Mouse (Mus musculus) intestine, postnatal 0 days (tissue): ENCODE measurements around the gene Cemip. TPM values are rescaled to one million over a fixed set of nuclear protein-coding genes. Genes with fewer than 3 reads are reported as not detected.
A peak's percentile ranks its signal among the peaks of the same experiment; 100 is the strongest.
"Not testable (repeated sequence)": the region's sequence is repeated elsewhere in the genome, so short reads cannot be mapped to it uniquely, and the experiment has no call there.

Experiments
- ATAC-seq: fragments of 200-750 bp; cut with Nextera tagmentation; 2 replicates; pipeline ENCODE4 v1.8.0; 2017; ENCODE audit warnings: mild to moderate bottlenecking, moderate TSS enrichment, moderate library complexity
- H3K27ac ChIP-seq: fragments of 300-500 bp; sonication (generic); 2 replicates; pipeline ENCODE4 v1.5.1; 2014; ENCODE audit warnings: mild to moderate bottlenecking, low read depth, low read length, moderate library complexity
- H3K27me3 ChIP-seq: fragments of 300-500 bp; sonication (generic); replicated peaks from 2 replicates; pipeline ENCODE4 v1.6.1; 2014; ENCODE audit warnings: low read length, mixed read lengths; ENCODE audit not compliant: control insufficient read depth, insufficient read depth
- H3K36me3 ChIP-seq: fragments of 300-500 bp; sonication (generic); 2 replicates; pipeline ENCODE4 v1.6.1; 2014; ENCODE audit warnings: mild to moderate bottlenecking, moderate library complexity; ENCODE audit not compliant: control insufficient read depth, insufficient read depth
- H3K4me1 ChIP-seq: fragments of 300-500 bp; sonication (generic); replicated peaks from 2 replicates; pipeline ENCODE4 v1.6.1; 2014; ENCODE audit warnings: antibody characterized with exemption, low read length, mixed read lengths; ENCODE audit not compliant: control insufficient read depth, insufficient read depth
- H3K4me2 ChIP-seq: fragments of 300-500 bp; sonication (generic); replicated peaks from 2 replicates; pipeline ENCODE4 v1.6.1; 2014; ENCODE audit warnings: low read depth, mild to moderate bottlenecking, moderate library complexity
- H3K4me3 ChIP-seq: fragments of 300-500 bp; sonication (generic); 2 replicates; pipeline ENCODE4 v1.5.1; 2014; ENCODE audit warnings: low read depth, low read length
- H3K9ac ChIP-seq: fragments of 300-500 bp; sonication (generic); 2 replicates; pipeline ENCODE4 v1.6.1; 2014; ENCODE audit warnings: mild to moderate bottlenecking, low read depth, low read length
- H3K9me3 ChIP-seq: fragments of 300-500 bp; sonication (generic); 2 replicates; pipeline ENCODE4 v1.6.1; 2016; ENCODE audit warnings: mixed run types; ENCODE audit not compliant: control insufficient read depth
- CTCF ChIP-seq: sonication (generic); IDR thresholded peaks from 2 replicates; pipeline ENCODE4 v1.5.1; 2016; ENCODE audit warnings: low read depth, mild to moderate bottlenecking, control low read depth, antibody characterized with exemption, moderate library complexity
- WGBS: fragments of 180-500 bp; shearing (Covaris S2); extraction: QIAGEN DNeasy Blood & Tissue Kit; methylation state at CpG from one replicate; pipeline ENCODE4 v1.1.7; 2014; 5-methylcytosine and 5-hydroxymethylcytosine counted together
- polyA plus RNA-seq: library from polyadenylated mRNA; unstranded; fragments of >200 nt; fragmentation: Nextera tagmentation; extraction: Ambion mirVana; gene quantifications from 2 replicates; pipeline ENCODE4 v1.2.1, GENCODE M21; 2015

The Cemip gene
- polyA plus RNA-seq, 1 experiment from 2014 or later = 0.53 TPM

DNA sequence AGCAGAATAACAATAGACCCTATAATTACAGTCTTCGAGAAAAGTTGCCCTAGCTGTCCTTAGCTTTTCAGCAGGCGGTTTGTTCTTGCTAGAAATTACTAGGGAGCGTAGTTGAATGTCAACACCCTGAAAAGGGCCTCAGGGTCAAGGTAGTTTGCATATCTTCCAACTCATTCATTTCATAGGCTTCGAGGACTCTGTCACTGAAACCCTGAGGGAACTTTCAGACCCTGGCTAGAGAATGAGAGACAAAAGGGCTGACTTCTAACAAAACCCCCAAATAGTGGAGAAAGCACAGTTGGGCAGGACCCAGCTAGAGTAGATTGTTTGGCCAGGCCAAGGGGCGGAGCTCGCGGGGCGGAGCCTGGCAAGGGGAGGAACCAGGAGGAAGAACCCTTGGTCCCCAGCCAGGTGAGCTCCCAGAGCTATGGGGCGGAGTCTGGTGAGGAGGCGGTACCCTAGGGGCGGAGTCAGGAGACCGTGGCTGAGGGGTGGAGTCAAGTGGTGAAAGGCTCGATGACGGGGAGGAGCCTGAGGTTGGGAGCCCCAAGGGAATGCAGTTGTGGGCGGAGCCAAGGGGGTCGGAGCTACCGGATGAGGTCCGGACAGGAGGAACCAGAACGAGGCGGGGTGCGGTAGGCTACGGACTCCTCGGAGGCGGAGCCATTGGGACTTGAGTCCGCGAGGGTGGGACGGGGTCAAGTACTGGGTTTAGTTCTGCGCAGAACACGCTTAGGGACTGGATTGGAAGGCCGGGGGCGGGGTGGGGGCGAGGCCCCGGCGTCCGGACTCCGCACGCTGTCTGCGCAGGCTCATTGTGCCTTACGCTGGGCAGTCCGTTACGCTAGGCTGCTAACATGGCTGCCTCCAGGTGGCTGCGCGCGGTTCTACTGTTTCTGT is 194.6 kb downstream of the Cemip start:
- peak; percentile 97 for ATAC-seq
- TF ChIP-seq CTCF = peak; percentile 64
- no peaks in the 10 kb centered on the region for H3K9me3 ChIP-seq
- H3K27ac ChIP-seq = peak overlapping the region; percentile 77
- H3K27me3 ChIP-seq = no peaks in the 10 kb centered on the region
- H3K36me3 ChIP-seq = peaks cover 7% of the 10 kb centered on the region
- peak overlapping the region; percentile 78 for H3K4me2 ChIP-seq
- peaks cover 3% of the 10 kb centered on the region; the same call in 1 of the 2 replicates for H3K4me1 ChIP-seq
- H3K4me3 ChIP-seq = peak overlapping the region; percentile 87
- WGBS = 2% methylated on average over 44 of the region's 44 CpGs
- peak overlapping the region; percentile 71 for H3K9ac ChIP-seq

DNA sequence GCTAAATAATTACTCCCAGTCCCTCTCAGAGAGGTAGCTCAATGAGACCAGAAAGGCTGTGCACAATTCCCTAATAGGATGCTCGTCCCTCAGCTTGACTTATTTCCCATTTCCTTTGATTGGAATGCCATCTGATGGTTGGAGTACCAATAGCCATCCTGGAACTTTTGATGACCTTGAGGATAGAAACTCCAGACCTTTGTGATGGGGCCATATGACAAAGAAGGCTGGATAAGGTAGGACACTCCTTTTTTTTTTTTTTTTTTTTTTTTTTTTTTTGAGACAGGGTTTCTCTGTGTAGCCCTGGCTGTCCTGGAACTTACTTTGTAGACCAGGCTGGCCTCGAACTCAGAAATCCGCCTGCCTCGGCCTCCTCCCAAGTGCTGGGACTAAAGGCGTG is 196.4 kb downstream of the Cemip start:
- H3K27me3 ChIP-seq, H3K4me2 ChIP-seq, H3K27ac ChIP-seq, H3K9me3 ChIP-seq, ATAC-seq, H3K4me1 ChIP-seq, H3K9ac ChIP-seq, H3K4me3 ChIP-seq, H3K36me3 ChIP-seq: not testable (repeated sequence)
- 89% methylated on average over 5 of the region's 5 CpGs for WGBS

DNA sequence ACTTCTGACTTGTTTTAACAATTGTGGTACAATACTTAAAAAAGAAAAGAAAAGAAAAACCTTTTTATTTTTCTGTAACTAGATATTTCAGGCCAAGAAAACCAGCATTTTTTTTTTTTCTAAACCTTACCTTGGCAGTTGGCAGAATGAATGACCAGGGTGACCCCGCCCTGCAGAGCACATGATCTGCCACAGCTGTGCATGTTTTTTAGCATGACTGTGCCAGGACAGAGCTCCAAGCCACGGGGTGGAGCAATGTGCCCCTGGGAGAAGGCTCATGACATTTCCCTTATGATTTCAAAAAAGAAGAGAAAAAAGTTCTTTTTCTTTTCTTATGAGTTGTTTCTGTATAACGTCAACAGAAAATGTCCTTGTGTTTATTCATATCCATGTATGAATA is 196.9 kb downstream of the Cemip start:
- no peaks in the 10 kb centered on the region for H3K27me3 ChIP-seq
- no peak overlapping the region for H3K4me2 ChIP-seq
- TF ChIP-seq CTCF = no peak
- no peak overlapping the region for H3K4me3 ChIP-seq
- no peak for ATAC-seq
- no peak overlapping the region for H3K9ac ChIP-seq
- no peak overlapping the region for H3K27ac ChIP-seq
- WGBS = 47% methylated on average over 3 of the region's 3 CpGs
- H3K9me3 ChIP-seq = no peaks in the 10 kb centered on the region
- H3K36me3 ChIP-seq = no peaks in the 10 kb centered on the region
- H3K4me1 ChIP-seq = peaks cover 8% of the 10 kb centered on the region

DNA sequence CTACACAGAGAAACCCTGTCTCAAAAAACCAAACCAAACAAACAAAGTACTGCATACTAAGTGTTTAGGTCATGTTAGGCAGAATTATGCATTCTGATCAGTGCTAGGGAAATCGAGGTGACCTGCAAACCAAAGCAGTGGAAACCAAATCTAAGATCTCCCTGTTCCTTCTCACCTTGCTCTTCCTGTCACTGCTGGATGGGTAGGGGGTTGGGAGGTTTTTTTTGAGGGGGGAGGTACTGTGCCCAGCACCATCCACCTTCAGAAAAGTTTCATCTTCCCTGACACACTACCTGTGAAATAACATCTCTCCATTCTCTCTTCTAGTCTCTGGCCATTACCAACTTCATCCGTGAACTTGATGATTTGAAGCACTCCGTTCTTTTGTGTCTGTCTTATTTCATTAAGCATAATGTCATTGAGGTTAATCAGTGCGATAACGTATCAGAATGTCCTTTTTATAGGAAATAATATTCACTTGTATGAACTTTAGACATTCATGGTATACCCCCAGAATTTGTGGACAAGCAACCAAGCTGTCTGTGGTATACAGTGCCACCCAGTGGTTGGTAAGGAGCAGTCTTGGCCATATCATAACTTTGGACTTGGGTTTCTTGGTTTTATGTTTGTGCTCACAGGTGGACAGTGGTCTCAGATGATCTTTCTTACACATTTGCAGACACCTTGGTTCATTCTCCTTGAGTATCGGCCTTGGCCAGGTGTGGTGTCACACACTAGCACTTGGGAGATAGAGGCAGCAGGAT is 199.8 kb downstream of the Cemip start:
- Histone ChIP-seq H3K9me3 (no peaks in the 10 kb centered on the region), H3K4me1 (peaks cover 16% of the 10 kb centered on the region), H3K4me2 (no peak overlapping the region), H3K27ac (no peak overlapping the region), H3K4me3 (no peak overlapping the region), H3K27me3 (no peaks in the 10 kb centered on the region), H3K9ac (no peak overlapping the region), H3K36me3 (peaks cover 8% of the 10 kb centered on the region; the same call in 1 of the 2 replicates)
- no peak for ATAC-seq
- 91% methylated on average over 6 of the region's 6 CpGs for WGBS
- peak; percentile 82 for TF ChIP-seq CTCF

DNA sequence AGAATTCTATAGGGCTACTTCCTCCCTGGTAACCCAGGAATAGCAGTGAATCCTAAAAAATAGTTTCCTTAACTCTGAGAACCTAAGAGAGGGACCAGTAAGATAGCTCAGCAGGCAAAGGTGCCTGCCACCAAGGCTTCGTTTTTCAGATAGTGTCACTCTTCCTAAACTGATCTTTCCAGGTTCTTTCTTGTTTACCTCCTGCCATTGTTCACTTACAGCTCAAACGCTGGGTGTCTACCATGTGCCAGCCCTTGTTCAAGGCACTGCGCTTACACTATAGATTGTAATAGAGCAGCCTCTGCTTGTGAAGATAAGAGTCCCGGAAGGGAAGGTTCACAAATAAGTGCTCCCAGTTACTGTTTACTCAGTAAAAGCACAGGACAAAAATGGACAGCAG is 200.5 kb downstream of the Cemip start:
- H3K27ac ChIP-seq = peak overlapping the region; percentile 99
- TF ChIP-seq CTCF = no peak

DNA sequence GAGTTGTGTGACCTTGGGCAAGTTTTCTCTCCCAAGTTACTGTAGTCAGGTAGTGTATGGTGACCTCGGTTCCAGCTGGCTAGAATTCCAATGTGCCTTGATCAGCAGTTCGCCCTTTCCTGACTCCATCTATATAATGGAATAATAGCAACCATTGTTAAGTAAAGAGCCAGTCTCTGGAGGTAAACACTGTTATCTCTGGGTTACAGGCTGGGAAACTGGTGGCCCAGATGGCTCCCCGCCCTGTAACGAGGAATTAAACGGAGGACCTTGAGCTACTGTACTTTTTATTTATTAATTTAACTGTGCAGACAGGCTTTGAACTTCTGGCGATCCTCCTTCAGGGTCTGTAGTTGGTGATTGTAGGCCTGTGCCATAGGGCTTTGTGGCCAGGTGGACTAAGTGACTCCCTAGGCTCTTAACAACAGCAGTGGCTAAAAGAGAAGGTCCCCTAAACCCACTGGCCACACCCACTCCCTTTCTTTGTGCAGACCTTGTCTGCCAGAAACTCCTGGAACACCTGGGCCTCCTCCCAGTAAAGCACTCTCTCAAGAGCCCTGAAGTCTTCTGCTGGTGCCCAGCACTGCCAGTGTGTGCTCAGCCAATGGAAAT is 201.3 kb downstream of the Cemip start:
- WGBS = 19% methylated on average over 6 of the region's 6 CpGs
- ATAC-seq = peak; percentile 26
- peaks cover 8% of the 10 kb centered on the region; the same call in 1 of the 2 replicates for H3K36me3 ChIP-seq
- no peak for TF ChIP-seq CTCF
- H3K27ac ChIP-seq = peak overlapping the region; percentile 99
- H3K4me2 ChIP-seq = peak overlapping the region; percentile 95
- H3K9ac ChIP-seq = peak overlapping the region; percentile 94
- no peaks in the 10 kb centered on the region for H3K27me3 ChIP-seq
- peak overlapping the region; percentile 75 for H3K4me3 ChIP-seq
- no peaks in the 10 kb centered on the region for H3K9me3 ChIP-seq
- H3K4me1 ChIP-seq = peaks cover 13% of the 10 kb centered on the region

More for the DNA sequence above, 200.5 kb downstream of the Cemip start:
- H3K27me3 ChIP-seq = no peaks in the 10 kb centered on the region
- peaks cover 8% of the 10 kb centered on the region; the same call in 1 of the 2 replicates for H3K36me3 ChIP-seq
- H3K4me3 ChIP-seq = no peak overlapping the region
- no peaks in the 10 kb centered on the region for H3K9me3 ChIP-seq
- ATAC-seq = no peak
- H3K9ac ChIP-seq = no peak overlapping the region
- peaks cover 13% of the 10 kb centered on the region for H3K4me1 ChIP-seq
- no peak overlapping the region for H3K4me2 ChIP-seq
- WGBS = 57% methylated on average over 4 of the region's 4 CpGs
